Mouse (Mus musculus): ENCODE data around the gene Tmem141.

- TF ChIP-seq CTCF (IDR thresholded peaks at IDR 0.05; ENCODE audit: low read depth, low read length) (no peak), POLR2A (IDR thresholded peaks at IDR 0.05; ENCODE audit: extremely low read depth, insufficient read depth, low read length) (no peak)
Observed at GRCm38 (mm10) chr2:25652902-25653301, 31.1 kb upstream of the Tmem141 start, which contains the start of gene Lcn8.
